Mouse (Mus musculus) stomach, postnatal 0 days (tissue): Measurements from ENCODE around the gene Cacnb4. TPM values are rescaled to one million over a fixed set of nuclear protein-coding genes. Genes with fewer than 3 reads are reported as not detected.

Experiments used
- ATAC-seq: fragments of 200-750 bp; cut with Nextera tagmentation; 2 replicates; pipeline ENCODE4 v1.8.0; 2017; ENCODE audit not compliant: low FRiP score, low TSS enrichment
- DNase-seq: peaks from one replicate; pipeline ENCODE4 v3.0.0-alpha.2; 2016; ENCODE audit warnings: low spot score
- H3K27ac ChIP-seq: fragments of 300-500 bp; sonication (generic); replicated peaks from 2 replicates; pipeline ENCODE4 v1.5.1; 2014; ENCODE audit warnings: mild to moderate bottlenecking, control low read depth
- H3K27me3 ChIP-seq: fragments of 300-500 bp; sonication (generic); 2 replicates; pipeline ENCODE4 v1.6.1; 2014; ENCODE audit warnings: low read length; ENCODE audit not compliant: control insufficient read depth, insufficient read depth
- H3K36me3 ChIP-seq: fragments of 300-500 bp; sonication (generic); 2 replicates; pipeline ENCODE4 v1.6.1; 2014; ENCODE audit warnings: low read length, mixed read lengths; ENCODE audit not compliant: control insufficient read depth, insufficient read depth
- H3K4me1 ChIP-seq: fragments of 300-500 bp; sonication (generic); replicated peaks from 2 replicates; pipeline ENCODE4 v1.6.1; 2014; ENCODE audit warnings: antibody characterized with exemption; ENCODE audit not compliant: control insufficient read depth, insufficient read depth
- H3K4me2 ChIP-seq: fragments of 300-500 bp; sonication (generic); replicated peaks from 2 replicates; pipeline ENCODE4 v1.6.1; 2014; ENCODE audit warnings: low read depth, mild to moderate bottlenecking, control low read depth, moderate library complexity
- H3K4me3 ChIP-seq: fragments of 300-500 bp; sonication (generic); 2 replicates; pipeline ENCODE4 v1.5.1; 2014; ENCODE audit warnings: low read depth, low read length, control low read depth
- H3K9ac ChIP-seq: fragments of 300-500 bp; sonication (generic); 2 replicates; pipeline ENCODE4 v1.6.1; 2014; ENCODE audit warnings: mild to moderate bottlenecking, low read length, control low read depth, mixed read lengths
- H3K9me3 ChIP-seq: fragments of 300-500 bp; sonication (generic); 2 replicates; pipeline ENCODE4 v1.6.1; 2016; ENCODE audit warnings: low read length; ENCODE audit not compliant: control insufficient read depth
- CTCF ChIP-seq: IDR thresholded peaks from 2 replicates; pipeline ENCODE4 v1.5.1; 2016; ENCODE audit warnings: antibody characterized with exemption, low read depth, mild to moderate bottlenecking, moderate library complexity
- EP300 ChIP-seq: optimal IDR thresholded peaks from 2 replicates; pipeline ENCODE3; 2016; ENCODE audit warnings: antibody characterized with exemption
- WGBS: fragments of 180-500 bp; shearing (Covaris S2); extraction: QIAGEN DNeasy Blood & Tissue Kit; methylation state at CpG from one replicate; pipeline ENCODE4 v1.1.7; 2014; 5-methylcytosine and 5-hydroxymethylcytosine counted together
- polyA plus RNA-seq: library from polyadenylated mRNA; unstranded; fragments of >200 nt; fragmentation: Nextera tagmentation; extraction: Ambion mirVana; gene quantifications from 2 replicates; pipeline ENCODE4 v1.2.1, GENCODE M21; 2015

Cacnb4 gene
- polyA plus RNA-seq, 1 experiment from 2014 or later, result 0.93 TPM

DNA sequence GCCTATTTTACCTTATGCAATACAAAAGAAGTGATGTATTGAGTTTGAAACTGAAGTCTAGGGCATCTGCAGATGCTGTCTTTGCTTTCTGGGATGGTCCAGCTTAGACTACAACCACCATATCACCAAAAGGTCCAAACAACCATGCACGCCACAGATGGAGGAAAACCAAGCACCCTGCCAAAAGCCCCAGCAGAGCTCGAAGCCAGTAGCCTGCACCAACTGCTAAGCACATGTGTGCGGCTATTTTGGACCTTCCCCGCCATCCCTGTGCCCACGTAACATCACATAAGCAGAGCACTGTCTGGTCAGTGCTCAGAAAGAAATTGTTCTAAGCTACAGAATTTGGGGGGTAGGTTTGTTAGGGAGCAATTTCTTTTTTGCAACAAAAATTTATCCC, 5.9 kb downstream of the Cacnb4 start:
- TF ChIP-seq CTCF (no peak), EP300 (no peak)
- 85% methylated on average over 5 of the region's 5 CpGs for WGBS

DNA sequence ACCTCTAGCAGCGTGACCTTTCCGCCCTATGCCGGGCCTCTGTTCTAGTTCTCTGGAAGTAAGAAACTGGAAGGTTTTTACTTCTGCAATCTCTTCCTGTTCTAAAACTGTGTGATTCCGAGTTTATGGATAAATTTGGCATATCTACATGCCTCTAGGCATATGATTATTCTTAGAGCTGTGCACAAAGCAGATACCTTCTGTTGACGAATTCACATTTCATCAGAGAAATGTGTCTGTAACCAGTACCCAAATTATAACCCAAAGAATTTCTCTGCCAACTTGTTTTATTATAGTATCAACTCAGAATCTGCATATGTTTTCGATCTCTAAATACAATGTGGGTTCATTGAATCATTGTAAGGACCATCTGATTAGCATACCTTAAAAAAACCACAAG, 8.2 kb downstream of the Cacnb4 start:
- Histone ChIP-seq H3K27ac (no peak overlapping the region), H3K4me2 (no peak overlapping the region), H3K9me3 (no peaks in the 10 kb centered on the region), H3K27me3 (no peaks in the 10 kb centered on the region), H3K36me3 (no peaks in the 10 kb centered on the region), H3K9ac (no peak overlapping the region), H3K4me1 (no peaks in the 10 kb centered on the region), H3K4me3 (no peak overlapping the region)
- WGBS, result 89% methylated on average over 6 of the region's 6 CpGs
- DNase-seq, result no peak
- no peak for ATAC-seq
- TF ChIP-seq EP300 (no peak), CTCF (no peak)

More for the DNA sequence above, 5.9 kb downstream of the Cacnb4 start:
- ATAC-seq, result no peak
- no peaks in the 10 kb centered on the region for H3K27me3 ChIP-seq
- H3K9me3 ChIP-seq, result no peaks in the 10 kb centered on the region
- H3K9ac ChIP-seq, result no peak overlapping the region
- H3K4me1 ChIP-seq, result no peaks in the 10 kb centered on the region
- H3K4me3 ChIP-seq, result no peak overlapping the region
- H3K4me2 ChIP-seq, result no peak overlapping the region
- DNase-seq, result no peak
- H3K27ac ChIP-seq, result no peak overlapping the region
- no peaks in the 10 kb centered on the region for H3K36me3 ChIP-seq

DNA sequence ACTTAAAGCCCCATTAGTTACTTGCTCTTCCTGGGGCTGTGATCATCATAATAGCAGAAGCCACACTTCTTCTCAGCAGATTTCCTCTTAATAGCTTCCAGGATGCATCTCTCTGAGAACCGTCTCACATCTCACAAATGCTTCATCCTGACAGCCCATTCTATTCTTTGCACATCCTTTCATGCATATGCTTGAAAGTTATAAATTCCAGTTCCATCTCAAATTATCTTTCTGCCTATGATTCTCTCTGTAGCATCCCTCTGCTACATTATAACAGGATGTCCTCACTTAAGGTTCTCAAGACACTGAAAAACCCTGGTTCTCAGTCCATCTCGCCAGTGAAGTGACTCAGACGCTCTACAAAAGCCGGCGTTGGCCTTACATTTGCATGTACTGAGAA, 19.9 kb downstream of the Cacnb4 start:
- H3K27ac ChIP-seq, result no peak overlapping the region
- no peak overlapping the region for H3K9ac ChIP-seq
- H3K27me3 ChIP-seq, result no peaks in the 10 kb centered on the region
- no peak for TF ChIP-seq EP300
- no peak for TF ChIP-seq CTCF
- H3K4me2 ChIP-seq, result no peak overlapping the region
- H3K9me3 ChIP-seq, result no peaks in the 10 kb centered on the region
- no peaks in the 10 kb centered on the region for H3K4me1 ChIP-seq
- ATAC-seq (no peak), DNase-seq (no peak)
- H3K36me3 ChIP-seq, result no peaks in the 10 kb centered on the region
- no peak overlapping the region for H3K4me3 ChIP-seq
- 86% methylated on average over 5 of the region's 5 CpGs for WGBS

DNA sequence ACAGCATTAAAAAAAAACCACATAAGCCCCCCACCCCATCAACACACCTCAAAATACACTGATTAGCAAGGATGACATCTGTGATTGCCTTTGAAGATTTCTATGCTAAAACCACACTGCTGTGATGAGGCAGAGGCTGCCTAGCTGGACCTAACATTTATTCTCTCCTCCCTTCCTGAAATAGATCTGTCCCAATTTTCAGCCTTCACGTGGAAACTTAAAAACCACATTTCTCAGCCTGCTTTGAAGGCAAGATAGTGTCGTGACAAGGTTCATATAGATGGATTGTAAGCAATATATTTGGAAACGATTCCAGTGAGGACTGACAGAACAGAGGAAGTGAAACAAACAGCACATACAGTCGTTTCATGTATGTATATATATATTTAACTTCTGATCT, 22.1 kb downstream of the Cacnb4 start:
- Histone ChIP-seq H3K36me3 (no peaks in the 10 kb centered on the region), H3K27me3 (no peaks in the 10 kb centered on the region), H3K4me2 (no peak overlapping the region), H3K9me3 (no peaks in the 10 kb centered on the region), H3K27ac (no peak overlapping the region), H3K9ac (no peak overlapping the region), H3K4me1 (no peaks in the 10 kb centered on the region), H3K4me3 (no peak overlapping the region)
- 56% methylated on average over 4 of the region's 4 CpGs for WGBS
- no peak for DNase-seq
- no peak for TF ChIP-seq EP300
- TF ChIP-seq CTCF, result no peak
- no peak for ATAC-seq

DNA sequence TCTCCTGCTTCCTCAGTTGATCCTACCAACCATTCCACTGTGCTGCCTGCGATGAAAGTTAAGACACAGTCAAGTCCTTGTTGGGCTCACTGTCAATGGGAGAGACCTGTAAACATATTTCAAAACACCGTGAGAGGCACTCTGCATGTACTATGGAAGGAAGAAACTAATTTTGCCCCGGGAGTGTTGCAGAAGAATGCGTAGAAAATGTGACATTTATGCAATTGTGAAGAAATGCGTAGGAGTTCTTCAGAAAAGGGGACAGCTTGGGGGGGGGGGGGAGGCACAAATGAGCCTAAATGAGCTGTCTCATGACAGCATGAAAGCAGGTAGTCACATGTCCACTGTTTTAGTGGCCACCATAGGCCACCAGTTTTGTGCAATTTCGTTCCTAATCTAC, 25.1 kb downstream of the Cacnb4 start:
- 87% methylated on average over 6 of the region's 6 CpGs for WGBS
- H3K4me2 ChIP-seq, result no peak overlapping the region
- DNase-seq (no peak), ATAC-seq (no peak)
- no peaks in the 10 kb centered on the region for H3K36me3 ChIP-seq
- no peak overlapping the region for H3K4me3 ChIP-seq
- TF ChIP-seq CTCF (no peak), EP300 (no peak)
- H3K9ac ChIP-seq, result no peak overlapping the region
- no peaks in the 10 kb centered on the region for H3K4me1 ChIP-seq
- no peaks in the 10 kb centered on the region for H3K27me3 ChIP-seq
- no peaks in the 10 kb centered on the region for H3K9me3 ChIP-seq
- no peak overlapping the region for H3K27ac ChIP-seq

DNA sequence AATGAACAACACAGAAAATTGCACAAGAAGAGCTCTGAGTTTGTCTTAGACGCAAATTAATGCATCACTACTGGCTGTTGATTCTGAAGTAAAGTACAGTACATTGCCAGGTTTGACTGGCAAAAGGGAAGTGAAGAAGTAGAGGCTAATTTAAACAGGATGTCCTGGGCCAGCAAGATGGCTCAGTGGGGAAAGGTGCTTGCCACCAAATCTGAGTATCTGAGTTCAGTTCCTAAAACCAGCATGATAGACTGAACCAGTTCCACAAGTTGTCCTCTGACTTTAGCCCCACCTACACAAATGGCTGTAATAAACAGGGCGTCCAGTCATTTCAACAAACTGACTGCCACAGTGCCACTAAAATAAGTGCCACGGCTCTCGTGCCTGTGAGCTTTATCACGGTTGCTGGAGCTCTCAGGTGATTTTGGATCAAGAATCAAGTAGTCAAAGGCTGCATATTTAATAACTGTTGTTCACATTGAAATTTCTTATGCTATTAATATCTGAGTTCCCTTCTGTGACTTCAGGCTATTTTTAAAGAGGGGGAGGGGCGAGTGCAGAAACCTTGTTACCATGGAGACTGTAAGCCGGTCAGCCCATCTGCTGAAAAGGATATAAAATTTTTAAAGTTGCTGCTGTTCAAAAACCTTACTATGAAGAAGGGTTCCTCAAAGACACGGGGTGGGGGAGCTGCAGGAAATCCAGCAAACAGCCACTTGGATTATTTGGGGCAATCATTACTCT, 29.2 kb downstream of the Cacnb4 start:
- 64% methylated on average over 8 of the region's 8 CpGs for WGBS
- Histone ChIP-seq H3K36me3 (no peaks in the 10 kb centered on the region), H3K9me3 (no peaks in the 10 kb centered on the region), H3K4me1 (no peaks in the 10 kb centered on the region), H3K4me3 (no peak overlapping the region), H3K9ac (no peak overlapping the region), H3K27me3 (no peaks in the 10 kb centered on the region), H3K27ac (no peak overlapping the region), H3K4me2 (no peak overlapping the region)
- ATAC-seq, result no peak
- TF ChIP-seq CTCF (no peak), EP300 (no peak)
- no peak for DNase-seq
